Mouse (Mus musculus): Measurements from ENCODE around the gene Zc2hc1b. TPM values are rescaled to one million over a fixed set of nuclear protein-coding genes. Genes with fewer than 3 reads are reported as not detected.

The Zc2hc1b gene
- polyA plus RNA-seq, 1 experiment from 2014 or later = not detected

DNA sequence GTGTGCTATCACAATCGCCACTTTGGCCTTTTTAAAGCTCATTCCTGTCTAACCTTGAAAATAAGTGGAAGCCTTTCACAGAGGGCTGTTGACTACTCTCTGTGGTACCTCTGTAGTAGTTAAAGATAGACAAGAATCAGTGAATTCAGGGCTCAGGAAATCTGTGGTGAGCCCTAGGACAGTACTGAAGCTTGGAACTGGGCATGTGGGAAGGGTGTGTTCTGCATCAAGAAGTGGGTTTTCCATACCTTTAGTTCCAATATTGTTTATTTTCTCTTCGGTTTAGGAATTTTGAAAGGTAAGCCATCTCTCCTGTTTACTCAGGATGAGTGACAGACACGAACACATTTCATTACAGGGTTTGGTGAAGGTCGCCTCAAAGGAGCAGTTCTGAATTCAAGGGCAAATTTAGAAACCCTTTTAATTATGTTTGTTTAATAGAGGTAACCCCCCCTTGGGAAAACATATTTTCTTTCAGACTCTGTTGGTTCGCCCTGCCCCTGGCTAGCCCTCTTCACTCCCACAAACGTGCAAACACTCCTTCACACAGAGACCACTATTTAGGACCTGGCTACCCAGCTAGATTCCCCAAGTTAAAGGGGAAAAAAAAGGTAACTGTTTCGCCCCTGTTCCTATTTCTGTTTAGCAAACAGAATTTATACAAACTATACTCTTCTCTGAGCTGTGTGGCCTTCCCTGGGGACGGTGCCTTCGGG lies 70.8 kb downstream of the Zc2hc1b start:
- H3K4me1 ChIP-seq = peaks cover 52% of the 10 kb centered on the region
- no peak for DNase-seq (ENCODE audit: low spot score)

DNA sequence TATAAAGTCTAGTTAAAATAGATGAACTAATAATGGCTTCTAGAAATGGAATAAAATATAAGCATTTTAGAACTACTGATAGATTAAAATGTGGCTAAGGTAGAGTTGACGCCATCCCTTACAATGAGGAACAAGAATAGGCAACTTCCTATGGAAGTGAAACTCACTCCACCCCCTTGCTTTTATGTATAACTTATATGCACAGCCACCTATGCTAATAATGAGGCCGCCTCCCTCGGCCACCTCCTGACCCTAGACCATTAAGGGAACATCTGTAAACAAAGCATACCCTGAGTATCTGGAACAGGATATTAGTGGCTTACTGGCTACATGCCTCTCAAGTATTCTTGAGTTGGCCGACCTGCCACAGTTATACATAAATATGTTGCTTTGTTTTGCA lies 74.0 kb downstream of the Zc2hc1b start:
- H3K4me1 ChIP-seq = peaks cover 28% of the 10 kb centered on the region
- H3K27me3 ChIP-seq (replicated peaks; ENCODE audit: low read depth, poor library complexity, severe bottlenecking) = no peaks in the 10 kb centered on the region
- no peaks in the 10 kb centered on the region for H3K36me3 ChIP-seq (replicated peaks)
- H3K9me3 ChIP-seq = no peaks in the 10 kb centered on the region
- WGBS = 82% methylated on average over 4 of the region's 4 CpGs
- no peak overlapping the region for H3K4me3 ChIP-seq
- DNase-seq (ENCODE audit: low spot score) = no peak
- no peak overlapping the region for H3K27ac ChIP-seq (replicated peaks)

More for the DNA sequence above, 70.8 kb downstream of the Zc2hc1b start:
- no peak overlapping the region for H3K4me3 ChIP-seq
- H3K27ac ChIP-seq (replicated peaks) = peak overlapping the region; percentile 68
- WGBS = 62% methylated on average over 9 of the region's 9 CpGs
- no peaks in the 10 kb centered on the region; the same call in 1 of the 2 replicates for H3K36me3 ChIP-seq (replicated peaks)
- H3K27me3 ChIP-seq (replicated peaks; ENCODE audit: low read depth, poor library complexity, severe bottlenecking) = no peaks in the 10 kb centered on the region
- no peaks in the 10 kb centered on the region for H3K9me3 ChIP-seq

DNA sequence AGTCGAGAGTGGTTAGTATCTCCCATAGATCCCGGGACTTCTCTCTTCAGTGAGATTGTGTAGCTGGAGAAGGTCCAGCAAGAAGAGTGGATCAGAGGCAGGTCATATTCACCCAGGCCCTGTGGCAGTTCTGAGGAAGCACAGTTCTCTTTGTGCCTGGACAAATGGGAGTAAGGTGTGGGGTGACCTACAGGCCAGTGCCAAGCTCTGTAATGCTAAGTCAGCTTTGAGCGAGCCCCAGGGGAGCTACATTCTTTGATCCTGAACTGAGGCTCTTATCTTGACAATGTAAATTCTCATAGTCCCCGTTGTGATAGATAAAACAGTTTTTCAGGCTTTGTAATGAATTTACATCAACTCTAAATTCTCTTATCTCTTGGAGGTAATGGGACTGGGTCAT lies 75.5 kb downstream of the Zc2hc1b start:
- Histone ChIP-seq H3K9me3 (no peaks in the 10 kb centered on the region), H3K27me3 (replicated peaks; ENCODE audit: low read depth, poor library complexity, severe bottlenecking) (no peaks in the 10 kb centered on the region), H3K36me3 (replicated peaks) (no peaks in the 10 kb centered on the region), H3K4me1 (peaks cover 13% of the 10 kb centered on the region), H3K27ac (replicated peaks) (no peak overlapping the region), H3K4me3 (no peak overlapping the region)
- 60% methylated on average over 4 of the region's 4 CpGs for WGBS
- DNase-seq (ENCODE audit: low spot score) = no peak

DNA sequence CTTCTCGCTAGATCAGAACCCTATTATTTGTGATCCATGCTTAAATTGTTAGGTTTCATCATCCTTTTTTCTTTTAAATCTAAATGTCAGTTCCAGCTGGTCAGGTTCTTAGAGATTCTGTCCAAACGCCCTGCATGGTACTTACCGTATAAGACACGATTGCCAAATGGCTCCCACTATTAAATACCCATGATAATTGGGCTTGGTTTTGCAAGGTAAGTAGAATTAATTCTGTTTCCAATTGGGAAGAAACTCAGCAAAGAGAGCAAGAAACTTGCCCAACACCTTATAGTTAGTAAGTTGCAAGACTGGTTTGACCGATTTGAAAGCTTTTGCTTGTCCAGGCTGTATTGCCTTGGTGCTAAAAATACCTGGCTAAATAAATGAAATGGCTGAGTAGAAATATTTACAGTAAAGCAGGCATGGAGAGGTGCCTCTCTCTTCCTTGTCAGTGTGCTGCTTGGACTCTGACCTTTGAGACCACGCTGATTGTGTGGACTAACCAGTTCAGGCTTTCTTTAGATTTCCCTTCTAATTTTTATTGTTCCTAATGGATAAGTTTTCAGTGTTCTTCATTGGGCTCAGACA lies 77.7 kb downstream of the Zc2hc1b start:
- Histone ChIP-seq H3K4me3 (no peak overlapping the region), H3K9me3 (no peaks in the 10 kb centered on the region), H3K36me3 (replicated peaks) (no peaks in the 10 kb centered on the region), H3K27me3 (replicated peaks; ENCODE audit: low read depth, poor library complexity, severe bottlenecking) (no peaks in the 10 kb centered on the region), H3K4me1 (no peaks in the 10 kb centered on the region), H3K27ac (replicated peaks) (no peak overlapping the region)
- no peak for DNase-seq (ENCODE audit: low spot score)
- WGBS = 86% methylated on average over 6 of the region's 6 CpGs

Other genes starting within 250 kb of the Zc2hc1b start
- 1.0 and 1.4 TPM in 2 replicates for gene Stx11, start 213.7 kb downstream of the Zc2hc1b start, polyA plus RNA-seq (2016; fragmentation: Nextera tagmentation; extraction: Ambion mirVana)
- 44.8 and 47.2 TPM in 2 replicates for gene Sf3b5, start 172.7 kb downstream of the Zc2hc1b start, polyA plus RNA-seq (2016; fragmentation: Nextera tagmentation; extraction: Ambion mirVana)
- gene Plagl1, start 117.5 kb downstream of the Zc2hc1b start, polyA plus RNA-seq (2016; fragmentation: Nextera tagmentation; extraction: Ambion mirVana) = 69.6 and 77.8 TPM in 2 replicates
- 70.9 and 72.0 TPM in 2 replicates for gene Ltv1, start 15.1 kb upstream of the Zc2hc1b start, polyA plus RNA-seq (2016; fragmentation: Nextera tagmentation; extraction: Ambion mirVana)

Data from embryonic facial prominence, embryonic 10.5 days (tissue).